Mouse (Mus musculus) kidney, embryonic 14.5 days (tissue): ENCODE measurements around the gene Isca2. TPM values are rescaled to one million over a fixed set of nuclear protein-coding genes. Genes with fewer than 3 reads are reported as not detected.
A peak's percentile ranks its signal among the peaks of the same experiment; 100 is the strongest.

Experiments
- ATAC-seq: fragments of 200-750 bp; cut with Nextera tagmentation; 2 replicates; pipeline ENCODE4 v1.8.0; 2017; ENCODE audit warnings: moderate number of reproducible peaks, mild to moderate bottlenecking, moderate TSS enrichment, moderate library complexity; ENCODE audit not compliant: low FRiP score, low TSS enrichment
- H3K27ac ChIP-seq: fragments of 300-500 bp; sonication (generic); 2 replicates; pipeline ENCODE4 v1.5.1; 2014; ENCODE audit warnings: low read depth, mild to moderate bottlenecking, low read length, moderate library complexity, mixed read lengths
- H3K27me3 ChIP-seq: fragments of 300-500 bp; sonication (generic); 2 replicates; pipeline ENCODE4 v1.6.1; 2014; ENCODE audit warnings: mild to moderate bottlenecking, low read length; ENCODE audit not compliant: control insufficient read depth, insufficient read depth
- H3K36me3 ChIP-seq: fragments of 300-500 bp; sonication (generic); 2 replicates; pipeline ENCODE4 v1.6.1; 2014; ENCODE audit warnings: low read length, mixed read lengths; ENCODE audit not compliant: control insufficient read depth, insufficient read depth
- H3K4me1 ChIP-seq: fragments of 300-500 bp; sonication (generic); 2 replicates; pipeline ENCODE4 v1.6.1; 2014; ENCODE audit warnings: low read length, mixed read lengths; ENCODE audit not compliant: control insufficient read depth, insufficient read depth
- H3K4me2 ChIP-seq: fragments of 300-500 bp; sonication (generic); replicated peaks from 2 replicates; pipeline ENCODE4 v1.6.1; 2014; ENCODE audit warnings: low read depth, mild to moderate bottlenecking, low read length
- H3K4me3 ChIP-seq: fragments of 300-500 bp; sonication (generic); 2 replicates; pipeline ENCODE4 v1.5.1; 2014; ENCODE audit warnings: mild to moderate bottlenecking, low read length
- H3K9ac ChIP-seq: fragments of 300-500 bp; sonication (generic); 2 replicates; pipeline ENCODE4 v1.6.1; 2014; ENCODE audit warnings: low read depth, mild to moderate bottlenecking, low read length, moderate library complexity
- H3K9me3 ChIP-seq: fragments of 300-500 bp; sonication (generic); 2 replicates; pipeline ENCODE4 v1.6.1; 2016; ENCODE audit warnings: low read length; ENCODE audit not compliant: control insufficient read depth
- WGBS: fragments of 180-500 bp; shearing (Covaris S2); extraction: QIAGEN DNeasy Blood & Tissue Kit; methylation state at CpG from one replicate; pipeline ENCODE4 v1.1.7; 2014; 5-methylcytosine and 5-hydroxymethylcytosine counted together
- polyA plus RNA-seq: library from polyadenylated mRNA; unstranded; fragments of >200 nt; fragmentation: Nextera tagmentation; extraction: Ambion mirVana; gene quantifications from 2 replicates; pipeline ENCODE4 v1.2.1, GENCODE M21; 2014

The Isca2 gene
- polyA plus RNA-seq, 1 experiment from 2014 or later, result 138 TPM

DNA sequence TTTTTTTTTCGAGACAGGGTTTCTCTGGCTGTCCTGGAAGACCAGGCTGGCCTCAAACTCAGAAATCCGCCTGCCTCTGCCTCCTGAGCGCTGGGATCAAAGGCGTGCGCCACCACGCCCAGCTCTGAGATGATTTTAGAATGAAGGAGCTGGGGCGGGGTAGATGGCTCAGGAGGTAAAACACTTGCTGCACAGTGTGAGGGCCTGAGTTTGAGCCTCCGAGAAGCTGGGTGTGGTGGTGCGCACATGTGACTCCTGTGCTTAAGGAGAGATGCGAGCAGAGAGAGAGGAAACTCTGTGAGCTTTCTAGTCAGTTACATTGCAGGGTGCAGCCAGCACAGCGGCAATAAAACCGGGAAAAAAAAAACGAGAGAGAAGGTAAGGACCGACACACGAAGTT is 7.5 kb upstream of the Isca2 start:
- no peak for ATAC-seq
- Histone ChIP-seq H3K27ac (no peak overlapping the region), H3K27me3 (no peaks in the 10 kb centered on the region), H3K4me1 (peaks cover 7% of the 10 kb centered on the region; the same call in 1 of the 2 replicates), H3K36me3 (peaks cover 29% of the 10 kb centered on the region), H3K9ac (no peak overlapping the region), H3K9me3 (no peaks in the 10 kb centered on the region), H3K4me2 (no peak overlapping the region), H3K4me3 (no peak overlapping the region)
- WGBS, result 94% methylated on average over 15 of the region's 15 CpGs

DNA sequence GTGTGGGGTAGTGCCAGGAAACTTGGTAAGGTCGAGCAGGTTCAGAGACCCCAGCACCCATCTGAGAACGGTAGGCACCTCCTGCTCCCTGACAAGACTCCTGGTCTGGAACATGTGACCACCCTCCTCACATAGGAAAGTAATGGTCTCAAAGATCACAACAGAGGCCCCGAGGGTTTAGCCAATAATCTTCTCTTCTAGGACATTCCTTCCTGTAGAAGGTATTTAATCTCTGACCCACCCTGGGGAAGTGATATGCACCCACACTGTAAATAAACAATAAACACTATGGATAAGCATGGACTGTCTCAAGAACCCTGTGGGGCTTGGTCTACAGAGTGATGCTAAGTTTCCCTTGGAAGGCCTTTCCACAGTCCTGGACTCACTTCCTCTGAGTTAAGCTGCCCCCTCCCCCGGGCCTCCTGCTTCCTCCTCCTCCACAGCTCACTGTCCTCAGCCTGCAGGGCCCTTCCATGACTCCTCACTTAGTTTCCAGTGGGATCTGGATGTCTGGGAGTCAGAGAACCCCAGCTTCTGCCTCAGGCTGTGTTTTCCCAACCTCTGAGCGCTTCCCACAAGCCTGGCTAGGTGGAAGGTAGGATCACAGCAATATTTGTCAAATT is 6.8 kb upstream of the Isca2 start:
- Histone ChIP-seq H3K9me3 (no peaks in the 10 kb centered on the region), H3K4me3 (no peak overlapping the region), H3K4me1 (peaks cover 13% of the 10 kb centered on the region; the same call in 1 of the 2 replicates), H3K4me2 (no peak overlapping the region), H3K9ac (no peak overlapping the region), H3K36me3 (peaks cover 24% of the 10 kb centered on the region), H3K27me3 (no peaks in the 10 kb centered on the region), H3K27ac (no peak overlapping the region)
- peak; percentile 63; the same call in 1 of the 2 replicates for ATAC-seq
- 68% methylated on average over 5 of the region's 5 CpGs for WGBS

DNA sequence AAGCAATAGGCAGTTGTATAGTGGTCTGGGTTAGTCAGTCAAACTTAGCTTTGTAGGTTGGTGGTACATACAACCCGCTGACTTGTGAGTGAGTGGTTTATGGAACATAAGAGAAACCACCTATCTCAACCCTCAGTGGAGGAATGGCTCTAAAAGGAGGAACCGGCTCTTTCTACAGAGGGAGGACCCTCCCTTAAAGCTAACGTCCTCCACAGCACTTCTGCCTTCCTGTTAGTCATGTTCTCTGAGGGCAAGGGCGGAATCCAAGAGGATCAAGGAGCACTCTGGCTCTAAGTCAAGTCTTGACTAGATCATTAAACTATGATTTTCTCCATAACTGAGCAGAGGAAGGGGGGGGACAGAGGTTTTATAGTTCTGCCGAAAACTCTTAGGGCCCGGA is 5.5 kb upstream of the Isca2 start:
- Histone ChIP-seq H3K4me2 (no peak overlapping the region), H3K27me3 (no peaks in the 10 kb centered on the region), H3K4me1 (peaks cover 18% of the 10 kb centered on the region), H3K36me3 (peaks cover 24% of the 10 kb centered on the region), H3K9me3 (no peaks in the 10 kb centered on the region), H3K9ac (no peak overlapping the region), H3K4me3 (no peak overlapping the region), H3K27ac (no peak overlapping the region)
- no peak for ATAC-seq
- 82% methylated on average over 6 of the region's 6 CpGs for WGBS

DNA sequence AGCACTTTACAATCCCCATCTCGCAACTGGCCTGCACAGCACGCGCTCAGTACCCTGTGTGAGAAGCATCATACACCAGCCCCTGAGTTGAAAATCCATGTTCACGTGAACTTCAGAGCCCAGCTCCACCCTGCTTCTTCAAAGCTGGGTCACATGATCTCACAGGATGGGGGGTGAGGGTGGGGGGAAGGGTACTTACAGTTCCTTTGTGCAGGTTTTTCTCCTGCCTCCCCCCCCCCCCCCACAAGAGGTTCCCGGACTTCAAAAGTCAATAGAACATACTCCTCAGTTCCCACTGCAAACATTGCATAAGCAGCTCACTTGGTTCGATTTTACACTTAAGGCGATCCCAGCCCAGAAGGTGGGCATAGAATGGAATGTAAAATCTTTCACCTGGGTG is 3.4 kb upstream of the Isca2 start:
- H3K36me3 ChIP-seq, result peaks cover 6% of the 10 kb centered on the region
- WGBS, result 88% methylated on average over 7 of the region's 7 CpGs
- H3K9ac ChIP-seq, result no peak overlapping the region
- H3K27ac ChIP-seq, result no peak overlapping the region
- H3K4me1 ChIP-seq, result peaks cover 26% of the 10 kb centered on the region
- no peak overlapping the region for H3K4me2 ChIP-seq
- no peaks in the 10 kb centered on the region for H3K27me3 ChIP-seq
- no peaks in the 10 kb centered on the region for H3K9me3 ChIP-seq
- ATAC-seq, result no peak
- no peak overlapping the region for H3K4me3 ChIP-seq

DNA sequence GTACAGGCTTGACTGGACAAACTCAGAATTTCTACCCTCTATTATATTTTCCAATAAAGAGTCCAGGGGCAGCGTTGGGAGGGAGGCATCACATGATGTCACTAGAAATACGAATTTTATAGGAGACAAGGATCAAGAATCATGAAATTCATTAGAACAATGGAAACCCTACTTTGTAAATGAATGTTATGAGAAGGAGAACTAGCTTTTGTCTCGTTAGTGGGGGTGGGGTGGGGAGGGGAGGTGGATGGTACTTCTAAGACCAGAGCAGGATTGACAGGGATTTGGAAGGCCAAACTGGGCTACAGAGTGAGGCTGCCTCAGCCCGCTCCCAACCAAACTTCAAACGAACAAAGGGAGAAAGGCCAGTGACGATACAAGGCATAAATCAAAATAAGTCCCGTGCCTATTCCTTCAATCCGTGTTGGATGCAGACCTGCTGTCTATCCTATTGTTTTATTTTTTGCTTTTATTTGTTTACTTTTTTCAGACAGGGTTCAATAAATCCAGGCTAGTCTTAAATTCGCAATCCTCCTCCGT is 1.0 kb upstream of the Isca2 start:
- 2% methylated on average over 10 of the region's 10 CpGs for WGBS
- no peak for ATAC-seq
- peak overlapping the region; percentile 60 for H3K4me2 ChIP-seq
- H3K9ac ChIP-seq, result peak overlapping the region; percentile 76
- H3K4me3 ChIP-seq, result peak overlapping the region; percentile 74
- H3K4me1 ChIP-seq, result peaks cover 19% of the 10 kb centered on the region
- H3K27ac ChIP-seq, result peak overlapping the region; percentile 85
- no peaks in the 10 kb centered on the region for H3K27me3 ChIP-seq
- no peaks in the 10 kb centered on the region for H3K9me3 ChIP-seq
- peaks cover 2% of the 10 kb centered on the region; the same call in 1 of the 2 replicates for H3K36me3 ChIP-seq

DNA sequence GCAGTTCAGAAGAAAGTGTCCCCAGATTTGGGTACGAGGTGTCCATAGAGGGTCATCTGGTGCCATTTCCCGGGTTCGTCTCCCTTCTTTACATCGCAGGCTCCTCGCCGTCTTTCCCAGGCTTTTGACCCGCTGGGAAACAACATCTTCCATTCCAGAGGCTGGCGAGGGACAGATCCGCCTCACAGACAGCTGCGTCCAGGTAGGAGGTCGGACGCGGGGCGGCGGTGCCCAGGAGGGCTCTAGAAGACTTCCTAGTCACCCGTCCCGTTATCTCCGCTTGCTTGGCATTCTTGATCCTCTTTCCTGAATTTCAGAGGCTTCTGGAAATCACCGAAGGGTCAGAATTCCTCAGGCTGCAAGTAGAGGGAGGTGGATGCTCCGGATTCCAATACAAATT is 425 bp downstream of the Isca2 start:
- Histone ChIP-seq H3K36me3 (peaks cover 2% of the 10 kb centered on the region; the same call in 1 of the 2 replicates), H3K4me1 (peaks cover 19% of the 10 kb centered on the region), H3K4me2 (peak overlapping the region; percentile 79), H3K4me3 (peak overlapping the region; percentile 74), H3K27me3 (no peaks in the 10 kb centered on the region), H3K9ac (peak overlapping the region; percentile 78), H3K27ac (0 out of 2 replicates have a peak overlapping the region, but pooled peaks have one; percentile 8), H3K9me3 (no peaks in the 10 kb centered on the region)
- ATAC-seq, result no peak
- under 1% methylated on average over 20 of the region's 20 CpGs for WGBS

- no peak overlapping the region for H3K9ac ChIP-seq
- WGBS, result 85% methylated on average over 6 of the region's 6 CpGs
- no peak for ATAC-seq
- H3K4me3 ChIP-seq, result peak overlapping the region; percentile 74; the same call in 1 of the 2 replicates
- H3K36me3 ChIP-seq, result peaks cover 2% of the 10 kb centered on the region; the same call in 1 of the 2 replicates
- H3K27ac ChIP-seq, result no peak overlapping the region
- peaks cover 19% of the 10 kb centered on the region for H3K4me1 ChIP-seq
- H3K9me3 ChIP-seq, result no peaks in the 10 kb centered on the region
- no peak overlapping the region for H3K4me2 ChIP-seq
- no peaks in the 10 kb centered on the region for H3K27me3 ChIP-seq
Observed at GRCm38 (mm10) chr12:84774376-84774775, 1.3 kb downstream of the Isca2 start.

DNA sequence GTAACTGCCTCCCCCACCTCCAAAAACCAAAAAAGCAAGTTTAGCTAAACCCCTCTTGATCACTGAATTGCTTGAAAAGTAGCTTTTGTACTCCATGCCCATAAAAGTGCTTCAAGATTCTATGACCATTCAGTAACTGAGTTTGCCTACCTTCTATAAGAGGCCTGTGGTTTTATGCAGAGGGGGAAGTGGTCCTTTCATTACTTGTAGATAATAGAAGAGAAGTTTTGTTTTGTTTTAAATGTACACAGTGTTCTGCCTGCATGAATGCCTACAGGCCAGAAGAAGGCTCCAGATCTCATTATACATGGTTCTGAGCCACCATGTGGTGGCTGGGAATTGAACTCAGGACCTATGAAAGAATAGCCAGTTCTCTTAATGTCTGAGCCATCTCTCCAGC is 3.2 kb downstream of the Isca2 start:
- ATAC-seq, result no peak
- no peaks in the 10 kb centered on the region for H3K9me3 ChIP-seq
- H3K4me3 ChIP-seq, result no peak overlapping the region
- peaks cover 13% of the 10 kb centered on the region for H3K4me1 ChIP-seq
- H3K36me3 ChIP-seq, result peaks cover 2% of the 10 kb centered on the region; the same call in 1 of the 2 replicates
- H3K9ac ChIP-seq, result no peak overlapping the region
- H3K27me3 ChIP-seq, result no peaks in the 10 kb centered on the region
- no peak overlapping the region for H3K4me2 ChIP-seq
- H3K27ac ChIP-seq, result no peak overlapping the region

- H3K27me3 ChIP-seq, result no peaks in the 10 kb centered on the region
- H3K36me3 ChIP-seq, result no peaks in the 10 kb centered on the region
- WGBS, result 26% methylated on average over 25 of the region's 25 CpGs
- ATAC-seq, result peak; percentile 93
- H3K4me3 ChIP-seq, result no peak overlapping the region; the same call in 1 of the 2 replicates
- H3K4me2 ChIP-seq, result peak overlapping the region; percentile 26
- H3K4me1 ChIP-seq, result peaks cover 6% of the 10 kb centered on the region; the same call in 1 of the 2 replicates
- H3K27ac ChIP-seq, result no peak overlapping the region
- peak overlapping the region; percentile 23; the same call in 1 of the 2 replicates for H3K9ac ChIP-seq
- no peaks in the 10 kb centered on the region for H3K9me3 ChIP-seq
Observed at GRCm38 (mm10) chr12:84784604-84785381, 11.7 kb downstream of the Isca2 start.
